Mouse (Mus musculus): ENCODE measurements around the gene Bcr. TPM values are rescaled to one million over a fixed set of nuclear protein-coding genes. Genes with fewer than 3 reads are reported as not detected.

Bcr gene
- total and polyA plus RNA-seq, 3 experiments: 0.71 TPM; not detected in 2

DNA sequence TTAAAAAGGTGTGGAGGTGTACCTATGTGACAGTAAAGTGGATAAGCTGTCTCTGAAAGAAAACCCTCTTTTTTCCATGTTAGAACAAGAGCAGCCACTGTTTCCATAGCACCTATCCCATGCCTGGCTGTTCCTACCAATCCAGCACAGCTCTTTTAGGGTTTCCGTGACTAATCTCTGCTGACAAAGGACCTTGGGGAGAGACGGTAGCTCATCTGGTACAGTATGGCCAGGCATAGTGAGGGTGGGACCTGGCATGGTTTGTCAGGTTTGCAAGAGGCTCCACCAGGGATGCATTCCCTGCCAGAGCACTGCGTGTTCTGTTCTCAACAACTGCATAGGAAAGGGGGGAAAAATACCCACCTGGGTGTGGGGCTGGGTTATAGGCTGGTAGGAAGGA, 52.0 kb downstream of the Bcr start:
- TF ChIP-seq CTCF (IDR thresholded peaks at IDR 0.05; ENCODE audit: low read depth, low read length) (no peak), POLR2AphosphoS5 (IDR thresholded peaks at IDR 0.05; ENCODE audit: insufficient replicate concordance, low read depth, low read length) (no peak), TAL1 (conservative IDR thresholded peaks at IDR 0.05; ENCODE audit: low read depth, low read length) (no peak), GATA2 (IDR thresholded peaks at IDR 0.05; ENCODE audit: borderline replicate concordance, low read depth, low read length) (no peak), GATA1 (IDR thresholded peaks at IDR 0.05; ENCODE audit: borderline replicate concordance, low read length) (no peak)
- Histone ChIP-seq H3K36me3 (replicated peaks) (no peaks in the 10 kb centered on the region), H3K27me3 (ENCODE audit: insufficient read depth, low read length) (no peaks in the 10 kb centered on the region), H3K9me3 (replicated peaks) (peaks cover 70% of the 10 kb centered on the region), H3K4me3 (ENCODE audit: low read depth, low read length) (no peak overlapping the region), H3K4me1 (ENCODE audit: insufficient read depth, low read depth, low read length) (no peaks in the 10 kb centered on the region)
- no peak for ATAC-seq (ENCODE audit: extremely low read depth, insufficient number of reproducible peaks, low FRiP score, poor library complexity, severe bottlenecking)
- no peak for DNase-seq (ENCODE audit: low spot score)

- Histone ChIP-seq H3K9me3 (replicated peaks) (peaks cover 72% of the 10 kb centered on the region), H3K27me3 (ENCODE audit: insufficient read depth, low read length) (no peaks in the 10 kb centered on the region), H3K36me3 (replicated peaks) (no peaks in the 10 kb centered on the region), H3K4me1 (ENCODE audit: insufficient read depth, low read depth, low read length) (no peaks in the 10 kb centered on the region), H3K4me3 (ENCODE audit: low read depth, low read length) (no peak overlapping the region)
- DNase-seq (ENCODE audit: low spot score): no peak
- TF ChIP-seq POLR2AphosphoS5 (IDR thresholded peaks at IDR 0.05; ENCODE audit: insufficient replicate concordance, low read depth, low read length): no peak
- TF ChIP-seq GATA2 (IDR thresholded peaks at IDR 0.05; ENCODE audit: borderline replicate concordance, low read depth, low read length): no peak
- TF ChIP-seq CTCF (IDR thresholded peaks at IDR 0.05; ENCODE audit: low read depth, low read length): no peak
- no peak for TF ChIP-seq GATA1 (IDR thresholded peaks at IDR 0.05; ENCODE audit: borderline replicate concordance, low read length)
- TF ChIP-seq TAL1 (conservative IDR thresholded peaks at IDR 0.05; ENCODE audit: low read depth, low read length): no peak
- no peak for ATAC-seq (ENCODE audit: extremely low read depth, insufficient number of reproducible peaks, low FRiP score, poor library complexity, severe bottlenecking)
Measured at GRCm38 (mm10) chr10:75113620-75114019, 53.2 kb downstream of the Bcr start.

GRCm38 (mm10) chr10:75115240-75115639, 54.8 kb downstream of the Bcr start:
- Histone ChIP-seq H3K9me3 (replicated peaks) (peaks cover 69% of the 10 kb centered on the region), H3K4me3 (ENCODE audit: low read depth, low read length) (no peak overlapping the region), H3K4me1 (ENCODE audit: insufficient read depth, low read depth, low read length) (no peaks in the 10 kb centered on the region), H3K36me3 (replicated peaks) (no peaks in the 10 kb centered on the region), H3K27me3 (ENCODE audit: insufficient read depth, low read length) (no peaks in the 10 kb centered on the region)
- TF ChIP-seq CTCF (IDR thresholded peaks at IDR 0.05; ENCODE audit: low read depth, low read length) (no peak), GATA2 (IDR thresholded peaks at IDR 0.05; ENCODE audit: borderline replicate concordance, low read depth, low read length) (no peak)
- ATAC-seq (ENCODE audit: extremely low read depth, insufficient number of reproducible peaks, low FRiP score, poor library complexity, severe bottlenecking) (no peak), DNase-seq (ENCODE audit: low spot score) (no peak)

DNA sequence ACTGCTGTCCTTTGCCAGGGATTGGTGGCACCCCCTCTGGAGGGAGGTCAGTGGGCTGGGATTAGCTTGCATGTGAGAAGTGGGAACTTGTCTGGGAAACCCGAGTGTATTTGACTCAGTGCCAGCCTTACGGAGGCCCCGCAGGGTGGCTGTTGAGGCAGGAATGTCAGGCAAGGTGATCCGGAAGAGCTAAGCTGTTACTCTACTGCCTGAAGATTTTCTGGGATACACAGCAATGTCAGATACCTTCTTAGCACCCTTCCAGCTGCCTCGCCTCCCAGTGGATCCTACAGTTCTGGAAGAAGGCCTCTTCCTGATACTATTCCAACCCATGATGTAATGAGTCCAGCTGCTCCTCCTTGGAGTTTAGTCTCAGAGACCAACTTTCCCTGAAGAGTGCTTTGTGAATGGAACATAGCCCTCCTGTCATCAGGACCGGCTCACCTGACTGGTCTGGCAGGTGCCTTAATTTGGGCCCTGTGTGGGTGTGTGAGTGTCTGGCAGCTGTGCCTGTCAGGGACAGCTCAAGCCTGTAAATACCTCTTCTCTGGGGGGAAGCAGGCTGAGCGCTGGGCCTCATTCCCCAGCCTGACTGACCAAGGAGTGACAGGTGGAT, 56.6 kb downstream of the Bcr start:
- H3K27me3 ChIP-seq (ENCODE audit: insufficient read depth, low read length): no peaks in the 10 kb centered on the region
- no peak for TF ChIP-seq POLR2AphosphoS5 (IDR thresholded peaks at IDR 0.05; ENCODE audit: insufficient replicate concordance, low read depth, low read length)
- TF ChIP-seq GATA2 (IDR thresholded peaks at IDR 0.05; ENCODE audit: borderline replicate concordance, low read depth, low read length): no peak
- no peak for TF ChIP-seq CTCF (IDR thresholded peaks at IDR 0.05; ENCODE audit: low read depth, low read length)
- TF ChIP-seq TAL1 (conservative IDR thresholded peaks at IDR 0.05; ENCODE audit: low read depth, low read length): no peak
- H3K4me1 ChIP-seq (ENCODE audit: insufficient read depth, low read depth, low read length): no peaks in the 10 kb centered on the region
- peaks cover 58% of the 10 kb centered on the region for H3K9me3 ChIP-seq (replicated peaks)
- no peak overlapping the region for H3K4me3 ChIP-seq (ENCODE audit: low read depth, low read length)
- DNase-seq (ENCODE audit: low spot score): no peak
- no peaks in the 10 kb centered on the region for H3K36me3 ChIP-seq (replicated peaks)
- ATAC-seq (ENCODE audit: extremely low read depth, insufficient number of reproducible peaks, low FRiP score, poor library complexity, severe bottlenecking): no peak

DNA sequence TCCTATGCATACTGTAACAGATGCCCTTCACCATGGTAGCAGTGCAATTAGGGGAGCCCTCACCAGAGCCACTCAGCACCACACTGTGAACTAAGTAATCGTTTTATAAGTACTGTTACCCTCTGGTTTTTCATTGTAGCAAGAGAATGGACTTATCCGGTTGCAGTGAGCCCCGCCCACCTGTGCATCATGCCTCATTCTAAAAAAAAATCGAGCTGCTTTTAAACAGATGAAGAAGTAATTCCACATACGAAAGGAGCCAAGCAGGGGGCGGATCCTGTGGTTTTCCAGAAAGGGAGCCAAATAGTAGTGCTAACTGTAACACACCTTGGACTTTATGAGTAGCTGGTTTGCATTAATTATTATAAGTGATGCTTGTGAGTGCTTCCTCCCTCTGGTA, 58.1 kb downstream of the Bcr start:
- Histone ChIP-seq H3K4me1 (ENCODE audit: insufficient read depth, low read depth, low read length) (no peaks in the 10 kb centered on the region), H3K9me3 (replicated peaks) (peaks cover 57% of the 10 kb centered on the region), H3K4me3 (ENCODE audit: low read depth, low read length) (no peak overlapping the region), H3K27me3 (ENCODE audit: insufficient read depth, low read length) (no peaks in the 10 kb centered on the region), H3K36me3 (replicated peaks) (no peaks in the 10 kb centered on the region)
- TF ChIP-seq POLR2AphosphoS5 (IDR thresholded peaks at IDR 0.05; ENCODE audit: insufficient replicate concordance, low read depth, low read length) (no peak), GATA1 (IDR thresholded peaks at IDR 0.05; ENCODE audit: borderline replicate concordance, low read length) (no peak), GATA2 (IDR thresholded peaks at IDR 0.05; ENCODE audit: borderline replicate concordance, low read depth, low read length) (no peak)
- ATAC-seq (ENCODE audit: extremely low read depth, insufficient number of reproducible peaks, low FRiP score, poor library complexity, severe bottlenecking): no peak
- no peak for DNase-seq (ENCODE audit: low spot score)

DNA sequence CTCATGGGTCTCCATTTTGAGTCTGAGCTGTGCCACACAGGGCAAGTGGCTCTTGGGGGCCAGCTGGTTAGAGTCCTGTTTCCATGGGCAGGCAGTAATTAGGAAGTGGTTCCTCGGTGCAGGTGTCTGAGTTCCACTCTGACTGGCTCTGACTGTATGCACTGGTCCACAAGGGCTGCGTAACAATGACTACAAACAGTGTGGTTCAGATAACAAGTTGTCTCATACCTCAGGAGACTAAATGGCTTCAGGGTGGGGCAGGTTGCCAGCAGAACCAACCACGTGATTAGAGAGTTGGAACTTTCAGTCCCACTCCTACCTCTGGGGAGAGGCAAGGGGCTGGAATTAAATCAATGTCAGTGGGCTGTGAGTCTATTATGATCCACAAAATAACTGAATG, 59.0 kb downstream of the Bcr start:
- no peak for ATAC-seq (ENCODE audit: extremely low read depth, insufficient number of reproducible peaks, low FRiP score, poor library complexity, severe bottlenecking)
- H3K4me1 ChIP-seq (ENCODE audit: insufficient read depth, low read depth, low read length): no peaks in the 10 kb centered on the region
- H3K36me3 ChIP-seq (replicated peaks): no peaks in the 10 kb centered on the region

GRCm38 (mm10) chr10:75120176-75120575, 59.8 kb downstream of the Bcr start:
- Histone ChIP-seq H3K4me1 (ENCODE audit: insufficient read depth, low read depth, low read length) (no peaks in the 10 kb centered on the region), H3K36me3 (replicated peaks) (no peaks in the 10 kb centered on the region), H3K4me3 (ENCODE audit: low read depth, low read length) (no peak overlapping the region), H3K27me3 (ENCODE audit: insufficient read depth, low read length) (no peaks in the 10 kb centered on the region), H3K9me3 (replicated peaks) (peaks cover 58% of the 10 kb centered on the region)
- ATAC-seq (ENCODE audit: extremely low read depth, insufficient number of reproducible peaks, low FRiP score, poor library complexity, severe bottlenecking) (no peak), DNase-seq (ENCODE audit: low spot score) (no peak)
- TF ChIP-seq GATA1 (IDR thresholded peaks at IDR 0.05; ENCODE audit: borderline replicate concordance, low read length) (no peak), TAL1 (conservative IDR thresholded peaks at IDR 0.05; ENCODE audit: low read depth, low read length) (no peak), POLR2AphosphoS5 (IDR thresholded peaks at IDR 0.05; ENCODE audit: insufficient replicate concordance, low read depth, low read length) (no peak), GATA2 (IDR thresholded peaks at IDR 0.05; ENCODE audit: borderline replicate concordance, low read depth, low read length) (no peak), CTCF (IDR thresholded peaks at IDR 0.05; ENCODE audit: low read depth, low read length) (no peak)

More for the DNA sequence above, 59.0 kb downstream of the Bcr start:
- Histone ChIP-seq H3K9me3 (replicated peaks) (peaks cover 54% of the 10 kb centered on the region), H3K4me3 (ENCODE audit: low read depth, low read length) (no peak overlapping the region), H3K27me3 (ENCODE audit: insufficient read depth, low read length) (no peaks in the 10 kb centered on the region)
- no peak for DNase-seq (ENCODE audit: low spot score)
- TF ChIP-seq POLR2AphosphoS5 (IDR thresholded peaks at IDR 0.05; ENCODE audit: insufficient replicate concordance, low read depth, low read length) (no peak), GATA2 (IDR thresholded peaks at IDR 0.05; ENCODE audit: borderline replicate concordance, low read depth, low read length) (no peak)

Measured in G1E (cell line).